Mouse (Mus musculus): ENCODE results near the gene Rpl31.

Gene Rpl31

DNA sequence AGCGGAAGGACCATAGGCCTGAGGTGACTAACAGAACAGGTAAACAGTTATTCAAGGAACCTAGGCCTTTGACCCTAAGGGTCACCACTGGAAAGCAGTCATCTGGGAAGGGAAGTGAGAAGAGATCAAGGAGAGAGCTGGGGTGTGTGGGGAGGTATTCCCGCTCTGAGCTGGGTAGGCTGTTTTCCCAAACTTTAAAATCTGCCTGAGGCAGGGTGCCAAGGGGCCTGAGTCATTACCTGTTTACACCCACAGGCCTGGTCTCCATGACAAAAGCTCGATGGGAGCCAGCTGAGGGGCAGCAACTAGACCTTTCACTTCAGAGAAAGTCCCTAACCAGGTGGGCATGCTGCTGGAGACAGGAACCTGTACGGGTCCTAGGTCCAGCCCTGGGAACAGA lies 31.6 kb downstream of the Rpl31 start:
- no peak for DNase-seq (ENCODE audit: inconsistent ontology term)

GRCm38 (mm10) chr1:39400173-39400572 lies 32.5 kb downstream of the Rpl31 start:
- DNase-seq (ENCODE audit: inconsistent ontology term), result no peak

DNA sequence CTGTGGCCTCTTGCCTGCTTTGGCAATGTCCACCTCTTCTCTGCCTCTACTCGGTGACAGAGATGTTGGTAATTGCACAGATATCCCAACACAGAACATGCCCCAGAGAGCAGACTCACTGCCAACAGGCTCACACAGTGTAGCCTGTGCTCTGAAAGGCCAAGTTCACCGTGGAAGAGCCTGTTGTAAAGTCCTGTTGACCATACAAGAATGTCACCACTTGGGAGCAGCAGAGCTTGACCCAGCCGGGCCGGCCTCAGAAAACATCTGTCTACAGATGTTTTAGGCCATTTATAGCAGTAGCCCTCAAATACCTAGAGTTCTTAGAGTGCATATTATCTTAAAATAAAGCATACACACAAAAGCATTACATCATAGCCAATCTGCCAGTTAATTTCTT lies 39.5 kb downstream of the Rpl31 start:
- no peak for DNase-seq (ENCODE audit: inconsistent ontology term)

DNA sequence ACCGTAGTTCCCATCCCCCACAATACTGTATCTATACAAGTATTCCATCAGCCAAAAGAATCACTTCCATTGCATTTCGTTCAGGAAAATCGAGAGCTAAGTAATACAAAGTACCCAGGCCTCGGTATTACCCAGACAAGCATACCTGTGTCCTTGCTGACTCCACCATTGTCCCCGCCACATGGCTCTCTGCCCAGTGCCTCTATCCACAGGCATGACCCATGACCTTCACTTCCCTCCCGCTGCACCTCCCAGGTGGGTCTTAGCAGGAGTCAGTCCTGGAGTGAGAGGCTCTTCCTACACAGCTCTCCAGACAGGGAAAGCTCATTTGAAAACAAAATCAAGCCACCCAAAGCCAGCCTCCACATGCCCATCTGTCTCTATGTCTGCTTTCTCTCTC lies 40.5 kb downstream of the Rpl31 start:
- no peak for DNase-seq (ENCODE audit: inconsistent ontology term)

- no peak for DNase-seq (ENCODE audit: inconsistent ontology term)
Measured at GRCm38 (mm10) chr1:39408668-39409067, 41.0 kb downstream of the Rpl31 start.

- DNase-seq (ENCODE audit: inconsistent ontology term), result no peak
Measured at GRCm38 (mm10) chr1:39410085-39410821, 42.6 kb downstream of the Rpl31 start.

DNA sequence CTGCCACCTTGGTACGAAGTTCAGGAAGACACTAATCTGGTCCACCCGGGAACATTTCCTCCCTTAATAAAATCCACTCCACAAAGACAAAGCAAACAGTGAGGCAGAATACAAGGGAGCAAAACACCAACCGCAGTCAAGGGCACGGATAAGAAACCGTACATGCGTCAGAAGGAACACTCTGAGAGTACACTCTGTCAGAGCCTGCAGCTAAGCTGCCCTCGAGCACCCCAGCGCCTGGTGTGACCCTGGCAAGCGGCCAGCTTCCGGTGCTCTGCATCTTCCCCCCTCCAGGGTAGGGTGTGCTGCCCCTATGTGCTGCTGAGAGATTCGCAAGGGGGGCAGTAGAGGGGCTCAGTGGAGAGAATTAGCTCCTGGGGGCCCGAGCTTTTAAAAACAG lies 50.2 kb downstream of the Rpl31 start:
- no peak for DNase-seq (ENCODE audit: inconsistent ontology term)

GRCm38 (mm10) chr1:39418852-39419251 lies 51.2 kb downstream of the Rpl31 start:
- DNase-seq (ENCODE audit: inconsistent ontology term), result no peak

- no peak for DNase-seq (ENCODE audit: inconsistent ontology term)
Measured at GRCm38 (mm10) chr1:39420987-39421386, 53.3 kb downstream of the Rpl31 start.
